Mouse (Mus musculus) lung, adult 2 months (tissue): Measurements from ENCODE around the gene Slc38a3. TPM values are rescaled to one million over a fixed set of nuclear protein-coding genes. Genes with fewer than 3 reads are reported as not detected.

ENCODE experiments used
- DNase-seq: peaks from one replicate; pipeline ENCODE4 v3.0.0; 2022
- H3K4me1 ChIP-seq: fragments of 200-500 bp; 2 replicates; pipeline ENCODE4 v1.6.1; 2011; ENCODE audit warnings: low read length; ENCODE audit not compliant: control insufficient read depth, insufficient read depth
- H3K4me3 ChIP-seq: fragments of 200-500 bp; replicated peaks from 2 replicates; pipeline ENCODE3; 2011; ENCODE audit warnings: low read depth, mild to moderate bottlenecking, control low read depth, low read length; ENCODE audit errors: extremely low read depth
- CTCF ChIP-seq: fragments of 200-500 bp; IDR thresholded peaks from 2 replicates; pipeline ENCODE4 v1.5.1; 2011; ENCODE audit warnings: mild to moderate bottlenecking, low read length, control low read depth; ENCODE audit not compliant: insufficient read depth
- POLR2A ChIP-seq: fragments of 200-500 bp; IDR thresholded peaks from 2 replicates; pipeline ENCODE4 v1.6.1; 2011; ENCODE audit warnings: low read depth, mild to moderate bottlenecking, control low read depth, low read length, borderline replicate concordance; ENCODE audit errors: extremely low read depth
- WGBS: fragments of 180-500 bp; shearing (Covaris S2); methylation state at CpG from one replicate; pipeline ENCODE4 v1.1.7; 2018; 5-methylcytosine and 5-hydroxymethylcytosine counted together
- polyA plus RNA-seq: library from polyadenylated mRNA; depleted of rRNA; stranded (reverse); fragments of >200 nt; gene quantifications from 2 replicates; pipeline ENCODE4 v1.2.3, GENCODE M21; 2012; rRNA removed

Slc38a3 gene
- polyA plus RNA-seq, result 1.8 and 16.1 TPM in 2 replicates

DNA sequence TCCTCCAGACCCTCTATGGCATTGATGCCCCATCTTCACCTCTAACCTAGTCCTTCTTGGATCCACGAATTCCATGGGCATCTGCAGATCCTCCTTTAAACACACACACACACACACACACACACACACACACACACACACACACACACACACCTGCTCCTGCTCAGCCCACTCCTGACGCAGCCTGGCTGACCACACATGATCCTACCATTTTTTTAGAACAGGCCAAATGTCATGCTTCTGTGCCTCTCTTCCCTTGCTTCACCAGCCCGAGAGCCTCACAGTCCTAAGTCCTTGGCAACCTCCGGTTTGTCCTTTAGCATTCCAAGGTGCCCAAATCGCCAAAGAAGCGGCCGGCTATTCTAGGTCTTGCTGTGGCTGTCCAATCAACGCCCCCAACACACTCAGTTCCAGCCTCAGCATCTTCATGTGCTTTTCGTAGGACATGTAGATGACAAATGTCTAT lies at the start of gene Slc38a3:
Gene Slc38a3, minus strand, starts transcription at position 51 of the 466 bp plus-strand sequence.
- TF ChIP-seq CTCF (no peak), POLR2A (no peak)
- H3K4me3 ChIP-seq, result no peak within 1 kb of the TSS
- WGBS, result 89% methylated on average over 9 of the region's 9 CpGs
- no peak for DNase-seq
- H3K4me1 ChIP-seq, result peaks cover 3% of the 10 kb centered on the region; the same call in 1 of the 2 replicates

DNA sequence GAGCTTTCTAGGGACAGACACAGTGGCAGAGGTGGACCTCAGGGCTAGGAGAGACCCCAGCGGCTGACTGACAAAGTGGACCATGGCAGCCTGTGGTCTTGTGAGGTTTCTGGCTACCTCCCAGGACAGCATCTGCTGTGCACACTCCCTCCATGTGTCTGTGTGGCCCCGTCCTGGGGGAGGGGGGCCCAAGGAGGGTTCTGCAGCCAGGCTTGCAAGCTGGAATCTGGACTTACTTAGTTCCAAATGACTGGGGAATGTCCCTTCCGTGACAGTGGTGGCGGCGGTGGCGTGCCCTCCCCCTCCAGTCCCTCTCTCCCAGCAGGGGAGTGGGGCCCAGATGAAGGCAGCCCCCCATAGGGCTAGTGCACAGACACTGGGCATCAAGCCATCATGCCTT lies 47.6 kb upstream of the Slc38a3 start:
- Histone ChIP-seq H3K4me3 (no peak overlapping the region), H3K4me1 (peaks cover 3% of the 10 kb centered on the region)
- no peak for DNase-seq
- TF ChIP-seq CTCF, result no peak
- TF ChIP-seq POLR2A, result no peak
- WGBS, result 67% methylated on average over 6 of the region's 6 CpGs

DNA sequence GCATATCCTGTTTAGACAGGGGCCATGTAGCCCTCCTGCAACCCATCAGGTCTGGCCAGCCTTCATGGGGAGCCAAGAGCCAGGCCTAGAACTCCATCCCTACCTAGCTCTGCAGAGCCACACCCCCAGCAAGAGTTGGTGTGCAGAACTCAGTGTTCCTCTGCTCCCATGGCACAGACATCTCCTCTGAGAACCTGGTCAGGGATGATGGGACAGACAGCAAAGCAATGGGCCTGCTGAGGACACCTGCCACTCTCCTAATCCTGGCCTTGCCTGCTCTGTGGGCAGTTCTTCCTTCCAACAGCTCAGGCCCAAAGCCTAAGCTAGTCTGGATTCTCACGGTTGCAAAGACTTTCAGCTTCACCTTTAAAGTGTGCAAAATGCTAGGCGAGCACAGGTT lies 46.3 kb upstream of the Slc38a3 start:
- peaks cover 3% of the 10 kb centered on the region for H3K4me1 ChIP-seq
- no peak for DNase-seq
- TF ChIP-seq POLR2A, result no peak
- no peak for TF ChIP-seq CTCF
- 94% methylated on average over 2 of the region's 2 CpGs for WGBS
- no peak overlapping the region for H3K4me3 ChIP-seq

DNA sequence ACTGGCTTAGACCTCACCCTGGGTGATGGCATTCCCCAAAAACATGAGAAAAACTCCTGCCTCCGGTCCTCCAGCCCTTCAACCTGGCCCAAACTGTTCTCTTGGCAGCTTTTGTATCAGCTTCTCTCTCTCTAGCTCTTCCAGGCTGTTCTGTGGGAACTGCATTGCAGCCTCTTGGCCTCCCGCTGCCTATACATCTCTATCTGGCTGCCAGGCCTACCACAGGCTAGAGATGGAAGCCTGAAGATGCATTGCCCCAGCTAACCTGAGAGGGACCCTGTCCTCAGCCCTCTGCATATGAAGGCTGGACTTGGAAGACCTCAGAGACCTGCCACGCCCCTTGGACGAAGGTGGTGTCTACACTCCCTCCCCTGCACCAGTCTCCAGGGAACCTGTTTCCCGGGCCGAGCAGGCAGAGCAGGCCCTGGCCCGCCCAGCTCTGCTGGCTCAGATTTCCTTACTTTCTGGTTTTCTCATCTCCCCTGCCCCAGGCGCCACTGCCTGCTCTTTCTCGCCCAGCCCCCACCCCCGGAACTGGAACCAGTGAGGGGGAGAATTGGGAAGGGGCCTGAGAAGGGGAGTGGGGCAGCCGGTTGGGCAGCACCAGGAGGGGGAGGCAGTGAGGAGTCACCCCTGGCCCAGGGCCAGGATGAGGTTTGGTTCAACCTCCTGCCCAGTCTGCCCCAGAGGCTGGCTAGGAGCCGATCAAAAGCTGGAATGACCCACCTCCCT lies 45.1 kb upstream of the Slc38a3 start:
- no peak overlapping the region for H3K4me3 ChIP-seq
- peaks cover 3% of the 10 kb centered on the region for H3K4me1 ChIP-seq
- 33% methylated on average over 12 of the region's 12 CpGs for WGBS
- TF ChIP-seq CTCF, result no peak
- no peak for TF ChIP-seq POLR2A
- peak; percentile 51 for DNase-seq

DNA sequence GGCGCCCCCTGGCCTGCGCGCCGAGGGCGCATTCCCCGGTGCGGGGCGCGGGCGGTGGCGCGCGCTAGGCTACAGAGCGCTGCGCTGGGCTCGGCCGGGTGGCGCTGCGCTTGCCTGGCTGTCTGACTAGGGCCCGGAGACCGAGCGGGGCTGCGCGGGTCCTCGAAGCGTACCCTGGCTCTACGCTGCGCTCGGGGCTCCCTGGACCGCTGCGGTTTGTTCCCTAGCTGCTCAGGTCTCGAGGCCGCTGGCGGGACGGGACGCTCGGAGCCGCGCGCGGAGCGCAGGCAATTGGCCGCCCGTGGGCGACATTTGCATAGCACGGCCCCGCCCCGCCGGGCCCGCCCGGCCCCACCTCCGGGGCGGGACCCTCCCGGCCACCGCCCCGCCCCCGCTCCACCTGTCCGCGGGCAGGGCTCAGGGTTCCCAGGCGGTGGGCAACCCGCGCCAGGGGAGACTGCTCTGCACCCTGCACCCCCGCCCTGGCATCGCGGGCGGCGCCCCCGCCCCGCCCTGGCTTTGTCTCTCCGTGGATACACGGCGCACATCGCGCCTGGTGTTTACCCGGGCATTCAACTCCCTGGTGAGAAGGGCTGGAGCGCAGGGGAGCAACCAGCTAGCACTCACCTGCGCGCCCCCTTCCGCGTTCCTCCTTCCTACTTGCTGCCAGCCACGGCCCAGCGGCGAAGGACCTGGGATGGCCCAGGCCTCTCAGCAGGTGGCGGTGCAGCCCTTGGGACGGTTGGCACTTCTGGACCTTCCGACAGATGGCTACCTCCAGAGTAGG lies 40.6 kb upstream of the Slc38a3 start, which contains the start of gene Sema3f:
Gene Sema3f, minus strand, starts transcription at position 779 of the 787 bp plus-strand sequence.
- WGBS, result 2% methylated on average over 81 of the region's 86 CpGs
- DNase-seq, result peak; percentile 85
- Histone ChIP-seq H3K4me1 (peaks cover 5% of the 10 kb centered on the region), H3K4me3 (peak within 1 kb of the TSS; percentile 87)
- TF ChIP-seq POLR2A, result peak; percentile 88; the same call in 1 of the 2 replicates
- peak; percentile 59 for TF ChIP-seq CTCF

DNA sequence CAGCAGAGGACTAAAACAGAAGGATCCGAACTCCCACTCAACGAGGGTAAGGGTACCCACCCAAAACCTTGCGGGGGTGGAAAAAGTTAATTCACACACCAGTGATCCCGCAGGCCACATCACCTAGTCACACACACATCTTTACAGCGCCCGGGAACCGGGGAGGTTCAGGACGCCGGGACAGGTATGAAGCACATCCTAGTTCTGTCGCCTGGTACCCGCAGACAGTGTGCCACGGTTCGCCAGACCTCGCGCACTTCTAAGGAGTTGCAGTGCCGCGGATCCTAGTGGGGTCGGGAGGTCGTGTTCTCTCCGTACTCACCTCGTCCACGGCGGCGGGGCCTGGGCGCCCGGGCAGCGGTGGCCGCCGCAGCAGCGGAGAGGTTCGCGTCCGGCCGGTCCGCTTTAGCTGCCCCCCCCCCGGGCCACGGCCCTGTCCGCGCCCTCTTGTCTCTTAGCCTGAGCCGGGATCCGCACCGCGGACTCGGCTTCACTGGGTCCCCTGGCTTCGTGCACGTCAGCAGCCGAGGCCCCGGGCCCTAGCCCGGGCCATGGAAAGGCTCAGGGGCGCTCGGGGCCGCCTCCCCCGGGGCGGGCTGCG lies 39.9 kb upstream of the Slc38a3 start:
- H3K4me1 ChIP-seq, result peaks cover 2% of the 10 kb centered on the region
- DNase-seq, result peak; percentile 51
- no peak for TF ChIP-seq POLR2A
- TF ChIP-seq CTCF, result no peak
- peak overlapping the region; percentile 87 for H3K4me3 ChIP-seq
- WGBS, result 1% methylated on average over 53 of the region's 55 CpGs

DNA sequence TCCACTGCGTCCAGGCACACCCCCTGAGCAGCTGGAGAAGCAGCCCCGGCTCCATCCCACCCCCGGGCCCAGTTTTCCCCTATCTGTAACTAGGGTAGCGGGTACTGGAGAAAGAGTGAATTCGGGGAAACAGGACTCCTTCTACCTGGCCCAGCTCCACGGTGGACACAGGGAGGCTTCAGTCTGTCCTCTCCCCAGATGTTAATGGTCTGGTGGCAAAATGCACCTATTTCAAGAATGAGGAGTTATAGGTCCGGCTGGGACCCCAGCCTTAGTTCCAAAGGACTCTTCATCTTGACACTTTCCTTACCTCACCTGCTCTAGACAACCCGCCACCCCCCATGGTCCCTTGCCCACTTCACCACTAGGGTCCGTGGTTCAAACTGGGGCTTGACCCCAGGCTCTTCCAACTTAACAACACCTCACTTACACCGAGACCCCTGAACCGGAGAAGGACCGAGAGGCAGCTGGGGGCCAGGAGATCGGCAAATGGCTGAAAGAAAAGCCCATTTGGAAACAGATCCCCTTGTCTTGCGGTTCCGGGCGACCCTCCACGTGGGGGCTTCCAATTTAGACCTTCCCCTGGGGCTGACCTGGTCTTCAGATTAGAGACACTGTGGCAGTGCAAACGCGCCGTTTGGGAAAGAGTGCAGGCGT lies 39.2 kb upstream of the Slc38a3 start:
- DNase-seq, result no peak
- peak overlapping the region; percentile 87 for H3K4me3 ChIP-seq
- H3K4me1 ChIP-seq, result peaks cover 7% of the 10 kb centered on the region
- TF ChIP-seq POLR2A (no peak), CTCF (no peak)
- WGBS, result 6% methylated on average over 21 of the region's 21 CpGs

DNA sequence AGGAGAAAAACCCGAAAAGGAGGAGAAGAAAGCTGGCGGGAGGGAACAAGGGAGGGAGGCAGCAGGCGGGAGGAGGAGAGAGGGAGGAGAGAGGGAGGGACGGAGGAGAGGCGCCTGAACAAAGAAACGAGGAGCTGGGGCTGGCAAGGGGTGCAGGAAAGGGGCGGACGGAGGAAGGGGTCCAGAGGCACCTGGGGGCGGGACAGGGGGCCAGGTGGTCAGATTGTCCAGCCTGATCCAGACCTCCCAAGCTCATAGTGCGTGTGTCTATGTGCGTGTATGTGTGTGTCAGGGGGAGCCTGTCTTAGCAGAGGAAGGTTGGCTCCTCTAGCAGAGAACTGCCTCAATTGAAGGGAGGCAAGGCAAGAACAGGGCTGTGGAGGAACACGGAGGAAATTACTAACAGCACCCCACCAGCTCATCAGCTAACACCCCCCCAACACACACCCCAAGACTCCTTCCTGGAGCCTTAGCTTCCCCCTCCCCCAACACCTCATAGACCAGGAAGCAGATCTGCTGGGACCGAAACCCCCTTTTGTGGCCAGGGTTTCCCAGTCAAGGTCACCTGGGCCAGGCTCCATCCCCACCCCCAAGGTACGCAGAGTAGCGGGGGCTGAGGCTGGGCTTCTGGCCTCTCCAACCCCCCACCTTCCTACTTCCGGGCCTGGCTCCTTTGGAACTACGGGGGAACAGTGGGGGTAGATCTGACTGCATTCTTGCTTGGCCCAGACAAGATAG lies 38.5 kb upstream of the Slc38a3 start:
- Histone ChIP-seq H3K4me3 (peak overlapping the region; percentile 87), H3K4me1 (peaks cover 13% of the 10 kb centered on the region)
- TF ChIP-seq CTCF (no peak), POLR2A (no peak)
- WGBS, result 4% methylated on average over 16 of the region's 17 CpGs
- DNase-seq, result no peak

DNA sequence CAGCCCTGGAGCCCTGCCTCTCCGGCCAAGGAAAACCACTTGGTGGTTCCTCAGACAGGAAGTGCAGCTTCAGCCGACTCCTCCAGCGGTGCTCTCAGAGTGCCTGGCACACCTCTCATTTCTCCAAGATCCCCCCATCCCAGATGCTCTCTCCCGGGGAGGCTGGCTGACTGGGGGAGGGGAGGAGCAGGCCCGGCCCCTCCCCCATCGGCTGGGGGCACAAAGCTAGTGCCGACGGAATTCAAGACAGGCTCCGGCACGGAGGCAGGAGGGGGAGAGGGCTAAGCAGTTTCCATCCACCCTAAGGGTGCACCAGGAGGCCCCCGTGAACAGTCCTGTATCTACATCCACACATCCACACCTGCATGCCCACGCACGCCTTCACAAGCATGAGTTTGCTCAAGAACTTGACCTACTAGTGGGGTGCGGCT lies 37.5 kb upstream of the Slc38a3 start:
- H3K4me3 ChIP-seq, result peak overlapping the region; percentile 87
- 11% methylated on average over 14 of the region's 14 CpGs for WGBS
- TF ChIP-seq POLR2A, result no peak
- no peak for DNase-seq
- H3K4me1 ChIP-seq, result peaks cover 22% of the 10 kb centered on the region
